Mouse (Mus musculus) heart, embryonic 10.5 days (tissue): ENCODE results near the gene Nin. TPM values are rescaled to one million over a fixed set of nuclear protein-coding genes. Genes with fewer than 3 reads are reported as not detected.

Experiments used
- DNase-seq: peaks from one replicate; pipeline ENCODE4 v3.0.0-alpha.2; 2017; ENCODE audit warnings: low spot score
- H3K27ac ChIP-seq: fragments of 300-500 bp; sonication (generic); 2 replicates; pipeline ENCODE4 v1.5.1; 2016; ENCODE audit warnings: mild to moderate bottlenecking
- H3K27me3 ChIP-seq: fragments of 300-500 bp; sonication (generic); 2 replicates; pipeline ENCODE4 v1.6.1; 2016; ENCODE audit warnings: mild to moderate bottlenecking; ENCODE audit not compliant: poor library complexity, insufficient read depth, severe bottlenecking
- H3K36me3 ChIP-seq: fragments of 300-500 bp; sonication (generic); 2 replicates; pipeline ENCODE4 v1.6.1; 2016; ENCODE audit warnings: mild to moderate bottlenecking, moderate library complexity
- H3K4me1 ChIP-seq: fragments of 300-500 bp; sonication (generic); 2 replicates; pipeline ENCODE4 v1.6.1; 2016; ENCODE audit warnings: mild to moderate bottlenecking
- H3K4me3 ChIP-seq: fragments of 300-500 bp; sonication (generic); 2 replicates; pipeline ENCODE4 v1.5.1; 2016; ENCODE audit warnings: mild to moderate bottlenecking, moderate library complexity
- H3K9me3 ChIP-seq: fragments of 300-500 bp; sonication (generic); 2 replicates; pipeline ENCODE4 v1.6.1; 2016; ENCODE audit warnings: mild to moderate bottlenecking, moderate library complexity
- WGBS: fragments of 180-500 bp; shearing (Covaris S2); methylation state at CpG from one replicate; pipeline ENCODE4 v1.1.7; 2016; 5-methylcytosine and 5-hydroxymethylcytosine counted together
- polyA plus RNA-seq: library from polyadenylated mRNA; unstranded; fragments of >200 nt; fragmentation: Nextera tagmentation; extraction: Ambion mirVana; gene quantifications from 2 replicates; pipeline ENCODE4 v1.2.1, GENCODE M21; 2016

Nin gene
- polyA plus RNA-seq, 1 experiment from 2014 or later, result 5.9 TPM

- under 1% methylated on average over 100 of the region's 101 CpGs for WGBS
- peak overlapping the region; percentile 98 for H3K4me3 ChIP-seq
- peaks cover 24% of the 10 kb centered on the region for H3K27me3 ChIP-seq
- peak overlapping the region; percentile 97 for H3K27ac ChIP-seq
- H3K9me3 ChIP-seq, result no peaks in the 10 kb centered on the region
- peaks cover 32% of the 10 kb centered on the region; the same call in 1 of the 2 replicates for H3K4me1 ChIP-seq
- DNase-seq, result peak; percentile 85
- H3K36me3 ChIP-seq, result no peaks in the 10 kb centered on the region
Measured at GRCm38 (mm10) chr12:70111367-70112089, 2.0 kb downstream of the Nin start.

GRCm38 (mm10) chr12:70111117-70111366, 2.5 kb downstream of the Nin start:
- WGBS, result 1% methylated on average over 16 of the region's 16 CpGs
- H3K9me3 ChIP-seq, result no peaks in the 10 kb centered on the region
- no peak for DNase-seq
- no peaks in the 10 kb centered on the region for H3K36me3 ChIP-seq
- peak overlapping the region; percentile 97 for H3K27ac ChIP-seq
- H3K27me3 ChIP-seq, result peaks cover 24% of the 10 kb centered on the region
- peak overlapping the region; percentile 98 for H3K4me3 ChIP-seq
- peaks cover 37% of the 10 kb centered on the region for H3K4me1 ChIP-seq

GRCm38 (mm10) chr12:70110375-70111116, 3.0 kb downstream of the Nin start:
- H3K9me3 ChIP-seq, result no peaks in the 10 kb centered on the region
- 11% methylated on average over 23 of the region's 23 CpGs for WGBS
- peak overlapping the region; percentile 97 for H3K27ac ChIP-seq

GRCm38 (mm10) chr12:70109921-70110320, 3.6 kb downstream of the Nin start:
- no peaks in the 10 kb centered on the region for H3K9me3 ChIP-seq
- no peak for DNase-seq
- H3K27me3 ChIP-seq, result peaks cover 24% of the 10 kb centered on the region
- H3K4me1 ChIP-seq, result peaks cover 47% of the 10 kb centered on the region
- no peaks in the 10 kb centered on the region for H3K36me3 ChIP-seq
- 72% methylated on average over 6 of the region's 6 CpGs for WGBS
- H3K4me3 ChIP-seq, result peak overlapping the region; percentile 98
- no peak overlapping the region for H3K27ac ChIP-seq

More at GRCm38 (mm10) chr12:70110375-70111116, 3.0 kb downstream of the Nin start:
- no peaks in the 10 kb centered on the region for H3K36me3 ChIP-seq
- H3K27me3 ChIP-seq, result peaks cover 24% of the 10 kb centered on the region
- peak overlapping the region; percentile 98 for H3K4me3 ChIP-seq
- no peak for DNase-seq
- H3K4me1 ChIP-seq, result peaks cover 42% of the 10 kb centered on the region

GRCm38 (mm10) chr12:70108104-70108503, 5.4 kb downstream of the Nin start:
- WGBS, result 57% methylated on average over 2 of the region's 2 CpGs
- Histone ChIP-seq H3K27ac (no peak overlapping the region), H3K9me3 (no peaks in the 10 kb centered on the region), H3K4me3 (no peak overlapping the region), H3K27me3 (peaks cover 22% of the 10 kb centered on the region), H3K4me1 (peaks cover 47% of the 10 kb centered on the region), H3K36me3 (no peaks in the 10 kb centered on the region)
- DNase-seq, result no peak

- no peak overlapping the region for H3K4me3 ChIP-seq
- H3K9me3 ChIP-seq, result no peaks in the 10 kb centered on the region
- H3K36me3 ChIP-seq, result peaks cover 7% of the 10 kb centered on the region; the same call in 1 of the 2 replicates
- no peak overlapping the region for H3K27ac ChIP-seq
- peaks cover 39% of the 10 kb centered on the region for H3K4me1 ChIP-seq
- WGBS, result 74% methylated on average over 9 of the region's 9 CpGs
- no peak for DNase-seq
- H3K27me3 ChIP-seq, result peaks cover 11% of the 10 kb centered on the region
Measured at GRCm38 (mm10) chr12:70106508-70106907, 7.0 kb downstream of the Nin start.

GRCm38 (mm10) chr12:70105885-70106284, 7.6 kb downstream of the Nin start:
- Histone ChIP-seq H3K27me3 (peaks cover 11% of the 10 kb centered on the region), H3K4me3 (no peak overlapping the region), H3K36me3 (peaks cover 9% of the 10 kb centered on the region; the same call in 1 of the 2 replicates), H3K27ac (no peak overlapping the region), H3K4me1 (peaks cover 34% of the 10 kb centered on the region), H3K9me3 (no peaks in the 10 kb centered on the region)
- no peak for DNase-seq
- WGBS, result 58% methylated on average over 6 of the region's 6 CpGs

- no peak for DNase-seq
- Histone ChIP-seq H3K9me3 (no peaks in the 10 kb centered on the region), H3K27ac (no peak overlapping the region), H3K36me3 (peaks cover 9% of the 10 kb centered on the region; the same call in 1 of the 2 replicates), H3K4me3 (no peak overlapping the region), H3K27me3 (peaks cover 2% of the 10 kb centered on the region), H3K4me1 (peaks cover 24% of the 10 kb centered on the region)
- WGBS, result 25% methylated on average over 5 of the region's 5 CpGs
Measured at GRCm38 (mm10) chr12:70104776-70105420, 8.6 kb downstream of the Nin start.

GRCm38 (mm10) chr12:70104199-70104598, 9.3 kb downstream of the Nin start:
- 66% methylated on average over 4 of the region's 4 CpGs for whole genome bisulfite sequencing
- Histone ChIP-seq H3K9me3 (no peaks in the 10 kb centered on the region), H3K27ac (no peak overlapping the region), H3K4me3 (no peak overlapping the region), H3K36me3 (peaks cover 9% of the 10 kb centered on the region; the same call in 1 of the 2 replicates), H3K4me1 (peaks cover 24% of the 10 kb centered on the region), H3K27me3 (no peaks in the 10 kb centered on the region)
- DNase-seq, result no peak

GRCm38 (mm10) chr12:70103257-70103656, 10.3 kb downstream of the Nin start:
- Histone ChIP-seq H3K9me3 (no peaks in the 10 kb centered on the region), H3K4me1 (peaks cover 24% of the 10 kb centered on the region), H3K4me3 (no peak overlapping the region), H3K27me3 (no peaks in the 10 kb centered on the region), H3K27ac (no peak overlapping the region), H3K36me3 (peaks cover 9% of the 10 kb centered on the region; the same call in 1 of the 2 replicates)
- WGBS, result 69% methylated on average over 4 of the region's 4 CpGs
- no peak for DNase-seq

GRCm38 (mm10) chr12:70102426-70102825, 11.1 kb downstream of the Nin start:
- H3K4me1 ChIP-seq, result peaks cover 26% of the 10 kb centered on the region
- no peak for DNase-seq
- 85% methylated on average over 9 of the region's 9 CpGs for WGBS

GRCm38 (mm10) chr12:70101823-70102222, 11.7 kb downstream of the Nin start:
- H3K4me3 ChIP-seq, result no peak overlapping the region
- H3K27me3 ChIP-seq, result no peaks in the 10 kb centered on the region
- peaks cover 24% of the 10 kb centered on the region for H3K4me1 ChIP-seq
- H3K9me3 ChIP-seq, result no peaks in the 10 kb centered on the region
- DNase-seq, result no peak
- H3K27ac ChIP-seq, result no peak overlapping the region
- WGBS, result 80% methylated on average over 5 of the region's 5 CpGs
- H3K36me3 ChIP-seq, result peaks cover 9% of the 10 kb centered on the region; the same call in 1 of the 2 replicates

More at GRCm38 (mm10) chr12:70102426-70102825, 11.1 kb downstream of the Nin start:
- Histone ChIP-seq H3K27me3 (no peaks in the 10 kb centered on the region), H3K27ac (no peak overlapping the region), H3K4me3 (no peak overlapping the region), H3K9me3 (no peaks in the 10 kb centered on the region), H3K36me3 (peaks cover 9% of the 10 kb centered on the region; the same call in 1 of the 2 replicates)

- no peak for DNase-seq
- no peak overlapping the region for H3K4me3 ChIP-seq
- peaks cover 9% of the 10 kb centered on the region; the same call in 1 of the 2 replicates for H3K36me3 ChIP-seq
- peaks cover 15% of the 10 kb centered on the region for H3K4me1 ChIP-seq
- no peaks in the 10 kb centered on the region for H3K9me3 ChIP-seq
- 76% methylated on average over 7 of the region's 7 CpGs for WGBS
- H3K27ac ChIP-seq, result no peak overlapping the region
- H3K27me3 ChIP-seq, result no peaks in the 10 kb centered on the region
Measured at GRCm38 (mm10) chr12:70097901-70098300, 15.6 kb downstream of the Nin start.
